Mouse (Mus musculus) hindbrain, embryonic 11.5 days (tissue): ENCODE measurements around the gene Kcnk6. TPM values are rescaled to one million over a fixed set of nuclear protein-coding genes. Genes with fewer than 3 reads are reported as not detected.
A peak's percentile ranks its signal among the peaks of the same experiment; 100 is the strongest.
"Not testable (repeated sequence)": the region's sequence is repeated elsewhere in the genome, so short reads cannot be mapped to it uniquely, and the experiment has no call there.

ENCODE experiments used
- ATAC-seq: fragments of 200-750 bp; cut with Nextera tagmentation; 2 replicates; pipeline ENCODE4 v1.8.0; 2017; ENCODE audit warnings: mild to moderate bottlenecking, moderate TSS enrichment, moderate library complexity; ENCODE audit not compliant: low FRiP score
- DNase-seq: peaks from one replicate; pipeline ENCODE4 v3.0.0-alpha.2; 2015; ENCODE audit warnings: low spot score
- H3K27ac ChIP-seq: fragments of 300-500 bp; sonication (generic); 2 replicates; pipeline ENCODE4 v1.5.1; 2014; ENCODE audit warnings: mild to moderate bottlenecking, low read depth, low read length
- H3K27me3 ChIP-seq: fragments of 300-500 bp; sonication (generic); 2 replicates; pipeline ENCODE4 v1.6.1; 2014; ENCODE audit warnings: mild to moderate bottlenecking, low read length, moderate library complexity, mixed read lengths; ENCODE audit not compliant: control insufficient read depth, insufficient read depth
- H3K36me3 ChIP-seq: fragments of 300-500 bp; sonication (generic); 2 replicates; pipeline ENCODE4 v1.6.1; 2014; ENCODE audit warnings: mild to moderate bottlenecking, low read length, moderate library complexity, mixed read lengths; ENCODE audit not compliant: control insufficient read depth, insufficient read depth
- H3K4me1 ChIP-seq: fragments of 300-500 bp; sonication (generic); replicated peaks from 2 replicates; pipeline ENCODE4 v1.6.1; 2014; ENCODE audit warnings: low read length, mixed read lengths; ENCODE audit not compliant: control insufficient read depth, insufficient read depth
- H3K4me2 ChIP-seq: fragments of 300-500 bp; sonication (generic); replicated peaks from 2 replicates; pipeline ENCODE4 v1.6.1; 2014; ENCODE audit warnings: mild to moderate bottlenecking, low read depth, low read length
- H3K4me3 ChIP-seq: fragments of 300-500 bp; sonication (generic); 2 replicates; pipeline ENCODE4 v1.5.1; 2014; ENCODE audit warnings: low read depth, low read length
- H3K9ac ChIP-seq: fragments of 300-500 bp; sonication (generic); 2 replicates; pipeline ENCODE4 v1.6.1; 2014; ENCODE audit warnings: low read depth, low read length
- H3K9me3 ChIP-seq: fragments of 300-500 bp; sonication (generic); 2 replicates; pipeline ENCODE4 v1.6.1; 2016; ENCODE audit warnings: low read length; ENCODE audit not compliant: control insufficient read depth
- WGBS: fragments of 180-500 bp; shearing (Covaris S2); extraction: QIAGEN DNeasy Blood & Tissue Kit; methylation state at CpG from one replicate; pipeline ENCODE4 v1.1.7; 2014; 5-methylcytosine and 5-hydroxymethylcytosine counted together
- polyA plus RNA-seq: library from polyadenylated mRNA; unstranded; fragments of >200 nt; fragmentation: Nextera tagmentation; extraction: Ambion mirVana; gene quantifications from 2 replicates; pipeline ENCODE4 v1.2.1, GENCODE M21; 2014

Gene Kcnk6
- polyA plus RNA-seq, 1 experiment from 2014 or later = 0.32 TPM

GRCm38 (mm10) chr7:29211013-29211412 is 21.3 kb downstream of the Kcnk6 start:
- not testable (repeated sequence) for H3K4me2 ChIP-seq
- peak; percentile 17; the same call in 1 of the 2 replicates for ATAC-seq
- H3K4me3 ChIP-seq = 0 out of 2 replicates have a peak overlapping the region, but pooled peaks have one; percentile 25

GRCm38 (mm10) chr7:29202577-29202976 is 29.7 kb downstream of the Kcnk6 start:
- Histone ChIP-seq H3K9ac (no peak overlapping the region), H3K4me2 (no peak overlapping the region), H3K4me1 (no peaks in the 10 kb centered on the region), H3K4me3 (no peak overlapping the region), H3K27ac (no peak overlapping the region), H3K9me3 (no peaks in the 10 kb centered on the region), H3K36me3 (no peaks in the 10 kb centered on the region), H3K27me3 (no peaks in the 10 kb centered on the region)
- DNase-seq = no peak
- ATAC-seq = no peak
- WGBS = 89% methylated on average over 6 of the region's 6 CpGs

More at GRCm38 (mm10) chr7:29211013-29211412, 21.3 kb downstream of the Kcnk6 start:
- not testable (repeated sequence) for H3K36me3 ChIP-seq, H3K27ac ChIP-seq, DNase-seq, H3K9me3 ChIP-seq, H3K4me1 ChIP-seq, H3K9ac ChIP-seq
- peaks cover 13% of the 10 kb centered on the region for H3K27me3 ChIP-seq
- WGBS = 29% methylated on average over 15 of the region's 15 CpGs

GRCm38 (mm10) chr7:29194230-29194629 is 38.1 kb downstream of the Kcnk6 start:
- not testable (repeated sequence) for H3K36me3 ChIP-seq, H3K9me3 ChIP-seq, H3K4me3 ChIP-seq, H3K9ac ChIP-seq, H3K4me2 ChIP-seq, DNase-seq, H3K4me1 ChIP-seq, H3K27ac ChIP-seq, H3K27me3 ChIP-seq, ATAC-seq
- 86% methylated on average over 1 of the region's 1 CpGs for WGBS

GRCm38 (mm10) chr7:29181323-29181722 is 51.0 kb downstream of the Kcnk6 start:
- H3K36me3 ChIP-seq, H3K9ac ChIP-seq, H3K4me1 ChIP-seq, H3K27me3 ChIP-seq, H3K9me3 ChIP-seq, ATAC-seq, H3K27ac ChIP-seq, H3K4me2 ChIP-seq, H3K4me3 ChIP-seq, DNase-seq: not testable (repeated sequence)
- WGBS = 90% methylated on average over 4 of the region's 4 CpGs

GRCm38 (mm10) chr7:29180854-29181236 is 51.5 kb downstream of the Kcnk6 start:
- DNase-seq = no peak

GRCm38 (mm10) chr7:29180077-29180853 is 52.0 kb downstream of the Kcnk6 start, which contains the start of gene Psmd8:
Gene Psmd8 (minus strand): TSS chr7:29180701.
- H3K9ac ChIP-seq = peak within 1 kb of the TSS; percentile 84
- peak within 1 kb of the TSS; percentile 89 for H3K4me3 ChIP-seq
- no peaks in the 10 kb centered on the region for H3K36me3 ChIP-seq
- no peaks in the 10 kb centered on the region for H3K9me3 ChIP-seq
- H3K4me2 ChIP-seq = peak within 1 kb of the TSS; percentile 80
- peaks cover 6% of the 10 kb centered on the region; the same call in 1 of the 2 replicates for H3K4me1 ChIP-seq
- peak; percentile 96 for DNase-seq
- no peaks in the 10 kb centered on the region for H3K27me3 ChIP-seq
- ATAC-seq = peak; percentile 96
- under 1% methylated on average over 62 of the region's 62 CpGs for WGBS
- peak within 1 kb of the TSS; percentile 58; the same call in 1 of the 2 replicates for H3K27ac ChIP-seq

More at GRCm38 (mm10) chr7:29180854-29181236, 51.5 kb downstream of the Kcnk6 start:
- Histone ChIP-seq H3K27me3 (no peaks in the 10 kb centered on the region), H3K4me1 (peaks cover 6% of the 10 kb centered on the region; the same call in 1 of the 2 replicates), H3K9me3 (no peaks in the 10 kb centered on the region), H3K36me3 (no peaks in the 10 kb centered on the region), H3K27ac (no peak overlapping the region), H3K9ac (no peak overlapping the region), H3K4me3 (peak overlapping the region; percentile 89), H3K4me2 (peak overlapping the region; percentile 80)
- 42% methylated on average over 5 of the region's 5 CpGs for WGBS
- peak; percentile 52 for ATAC-seq

- Histone ChIP-seq H3K4me3 (peak overlapping the region; percentile 89), H3K36me3 (no peaks in the 10 kb centered on the region), H3K9ac (peak overlapping the region; percentile 84; the same call in 1 of the 2 replicates), H3K9me3 (no peaks in the 10 kb centered on the region), H3K27me3 (no peaks in the 10 kb centered on the region), H3K27ac (no peak overlapping the region), H3K4me2 (peak overlapping the region; percentile 80), H3K4me1 (peaks cover 6% of the 10 kb centered on the region; the same call in 1 of the 2 replicates)
- ATAC-seq (no peak), DNase-seq (no peak)
- 69% methylated on average over 7 of the region's 7 CpGs for WGBS
Observed at GRCm38 (mm10) chr7:29179323-29179722, 53.0 kb downstream of the Kcnk6 start.

- Histone ChIP-seq H3K27me3 (peaks cover 11% of the 10 kb centered on the region), H3K4me1 (peaks cover 6% of the 10 kb centered on the region; the same call in 1 of the 2 replicates), H3K4me3 (0 out of 2 replicates have a peak overlapping the region, but pooled peaks have one; percentile 8), H3K4me2 (no peak overlapping the region), H3K27ac (no peak overlapping the region), H3K36me3 (peaks cover 5% of the 10 kb centered on the region; the same call in 1 of the 2 replicates), H3K9me3 (no peaks in the 10 kb centered on the region), H3K9ac (no peak overlapping the region)
- 89% methylated on average over 4 of the region's 4 CpGs for WGBS
- ATAC-seq (no peak), DNase-seq (no peak)
Observed at GRCm38 (mm10) chr7:29178106-29178505, 54.2 kb downstream of the Kcnk6 start.
